Mouse (Mus musculus) heart, embryonic 12.5 days (tissue): ENCODE measurements around the gene H2al1n. TPM values are rescaled to one million over a fixed set of nuclear protein-coding genes. Genes with fewer than 3 reads are reported as not detected.
A peak's percentile ranks its signal among the peaks of the same experiment; 100 is the strongest.
"Not testable (repeated sequence)": the region's sequence is repeated elsewhere in the genome, so short reads cannot be mapped to it uniquely, and the experiment has no call there.

Experiments
- ATAC-seq: fragments of 200-750 bp; cut with Nextera tagmentation; 2 replicates; pipeline ENCODE4 v1.8.0; 2017; ENCODE audit warnings: moderate TSS enrichment, moderate library complexity; ENCODE audit not compliant: insufficient number of reproducible peaks, low FRiP score
- H3K27ac ChIP-seq: fragments of 300-500 bp; sonication (generic); 2 replicates; pipeline ENCODE4 v1.5.1; 2016; ENCODE audit warnings: mild to moderate bottlenecking, moderate library complexity; ENCODE audit not compliant: poor library complexity, severe bottlenecking
- H3K27me3 ChIP-seq: fragments of 300-500 bp; sonication (generic); replicated peaks from 2 replicates; pipeline ENCODE4 v1.6.1; 2016; ENCODE audit warnings: mild to moderate bottlenecking, moderate library complexity
- H3K36me3 ChIP-seq: fragments of 300-500 bp; sonication (generic); 2 replicates; pipeline ENCODE4 v1.6.1; 2016; ENCODE audit warnings: mild to moderate bottlenecking, moderate library complexity
- H3K4me1 ChIP-seq: fragments of 300-500 bp; sonication (generic); replicated peaks from 2 replicates; pipeline ENCODE4 v1.6.1; 2016; ENCODE audit warnings: mild to moderate bottlenecking
- H3K4me2 ChIP-seq: fragments of 300-500 bp; sonication (generic); 2 replicates; pipeline ENCODE4 v1.6.1; 2016; ENCODE audit warnings: mild to moderate bottlenecking, moderate library complexity
- H3K4me3 ChIP-seq: fragments of 300-500 bp; sonication (generic); 2 replicates; pipeline ENCODE4 v1.5.1; 2016; ENCODE audit warnings: mild to moderate bottlenecking
- H3K9ac ChIP-seq: fragments of 300-500 bp; sonication (generic); 2 replicates; pipeline ENCODE4 v1.6.1; 2016; ENCODE audit warnings: mild to moderate bottlenecking, moderate library complexity
- H3K9me3 ChIP-seq: fragments of 300-500 bp; sonication (generic); replicated peaks from 2 replicates; pipeline ENCODE4 v1.6.1; 2016; ENCODE audit warnings: mild to moderate bottlenecking, moderate library complexity
- WGBS: fragments of 180-500 bp; shearing (Covaris S2); methylation state at CpG from one replicate; pipeline ENCODE4 v1.1.7; 2016; 5-methylcytosine and 5-hydroxymethylcytosine counted together
- polyA plus RNA-seq: library from polyadenylated mRNA; unstranded; fragments of >200 nt; fragmentation: Nextera tagmentation; extraction: Ambion mirVana; gene quantifications from 2 replicates; pipeline ENCODE4 v1.2.1, GENCODE M21; 2016

H2al1n gene
- polyA plus RNA-seq: not detected in 2 replicates

DNA sequence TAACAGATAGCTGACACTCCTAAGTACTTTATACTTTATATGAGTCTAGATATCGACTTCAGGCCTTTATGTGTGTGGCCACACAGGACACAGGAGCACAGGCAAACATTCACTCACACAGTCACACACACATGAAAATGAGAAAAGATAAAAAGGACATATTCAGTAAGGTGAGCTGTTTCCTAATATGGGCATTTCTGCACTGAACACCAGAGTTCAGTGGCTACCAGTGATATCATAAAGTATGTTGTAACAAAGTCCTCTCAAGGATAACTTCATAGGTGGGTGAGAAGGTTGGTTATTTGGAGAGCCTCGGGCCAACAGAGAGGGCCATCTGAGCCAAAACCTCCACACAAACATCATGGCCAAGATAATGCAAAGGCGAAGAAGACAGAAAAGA, at the start of gene H2al1n:
Gene H2al1n, plus strand, starts transcription at position 301 of the 400 bp plus-strand sequence.
- not testable (repeated sequence) for ATAC-seq, H3K27ac ChIP-seq, H3K9me3 ChIP-seq, H3K4me3 ChIP-seq, H3K9ac ChIP-seq, H3K4me1 ChIP-seq, H3K36me3 ChIP-seq, H3K4me2 ChIP-seq, H3K27me3 ChIP-seq
- 67% methylated on average over 3 of the region's 3 CpGs for WGBS

DNA sequence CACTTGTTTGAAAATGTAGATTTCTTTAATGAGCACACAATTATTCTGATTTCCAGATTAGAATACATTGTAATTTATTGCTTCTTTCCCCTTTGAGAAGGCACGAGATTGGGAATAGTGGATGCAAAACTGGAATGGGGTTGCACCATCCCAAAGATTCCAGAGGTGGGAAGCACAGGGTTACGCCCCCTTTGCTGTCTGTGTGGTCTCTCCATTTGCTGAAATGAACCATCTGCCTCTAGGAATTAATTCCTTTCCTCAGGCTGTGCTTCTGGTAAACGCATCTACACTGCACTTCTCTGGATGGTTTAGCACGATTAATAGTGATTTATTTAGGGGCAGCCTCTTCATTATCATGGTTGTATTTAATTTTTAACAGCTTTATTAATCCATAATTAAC, 11.7 kb upstream of the H2al1n start:
- 63% methylated on average over 4 of the region's 4 CpGs for WGBS
- Histone ChIP-seq H3K9me3 (no peaks in the 10 kb centered on the region), H3K4me1 (no peaks in the 10 kb centered on the region), H3K27me3 (no peaks in the 10 kb centered on the region), H3K36me3 (no peaks in the 10 kb centered on the region), H3K4me3 (no peak overlapping the region), H3K27ac (no peak overlapping the region), H3K4me2 (no peak overlapping the region), H3K9ac (no peak overlapping the region)
- ATAC-seq: no peak

DNA sequence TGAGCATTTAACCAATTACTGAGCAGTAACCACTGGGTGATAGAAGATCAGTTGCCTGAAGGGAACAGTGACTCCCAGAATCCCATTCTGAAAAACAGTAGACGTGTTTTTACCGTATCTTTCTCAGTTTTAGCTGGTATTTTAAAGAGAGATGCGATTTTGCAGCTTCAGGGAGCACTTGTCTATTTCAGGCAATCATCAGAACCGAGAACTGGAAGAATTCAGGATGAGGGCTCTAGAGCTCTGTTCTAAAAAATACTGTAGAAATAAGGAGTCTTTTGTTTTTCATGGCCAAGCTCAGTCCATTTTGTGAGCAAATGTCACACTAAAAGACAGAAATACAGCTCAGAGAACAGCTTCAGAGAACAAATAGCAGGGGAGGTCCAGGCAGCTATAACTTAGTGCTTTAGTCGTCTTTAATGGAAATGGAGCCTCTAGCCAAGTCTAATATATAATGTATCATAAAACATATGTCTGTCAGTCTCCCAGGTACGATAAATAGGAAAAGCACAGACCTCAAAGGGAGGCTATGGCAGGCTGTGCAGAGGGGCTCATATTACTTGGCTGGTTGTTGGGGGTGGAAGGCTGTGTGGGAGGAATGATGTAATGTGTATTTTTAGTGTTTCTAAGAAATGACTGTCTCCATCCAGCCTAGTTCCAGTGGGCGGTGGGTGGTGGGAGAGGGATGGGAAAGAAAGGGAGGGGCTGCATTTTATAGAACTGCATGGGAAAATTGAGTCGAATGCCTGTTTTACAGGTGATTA, 4.7 kb upstream of the H2al1n start:
- H3K9ac ChIP-seq: no peak overlapping the region
- no peaks in the 10 kb centered on the region for H3K9me3 ChIP-seq
- WGBS: 52% methylated on average over 8 of the region's 8 CpGs
- no peaks in the 10 kb centered on the region for H3K36me3 ChIP-seq
- ATAC-seq: no peak
- H3K4me1 ChIP-seq: no peaks in the 10 kb centered on the region
- H3K27me3 ChIP-seq: no peaks in the 10 kb centered on the region
- H3K27ac ChIP-seq: peak overlapping the region; percentile 40
- no peak overlapping the region for H3K4me2 ChIP-seq
- no peak overlapping the region for H3K4me3 ChIP-seq

DNA sequence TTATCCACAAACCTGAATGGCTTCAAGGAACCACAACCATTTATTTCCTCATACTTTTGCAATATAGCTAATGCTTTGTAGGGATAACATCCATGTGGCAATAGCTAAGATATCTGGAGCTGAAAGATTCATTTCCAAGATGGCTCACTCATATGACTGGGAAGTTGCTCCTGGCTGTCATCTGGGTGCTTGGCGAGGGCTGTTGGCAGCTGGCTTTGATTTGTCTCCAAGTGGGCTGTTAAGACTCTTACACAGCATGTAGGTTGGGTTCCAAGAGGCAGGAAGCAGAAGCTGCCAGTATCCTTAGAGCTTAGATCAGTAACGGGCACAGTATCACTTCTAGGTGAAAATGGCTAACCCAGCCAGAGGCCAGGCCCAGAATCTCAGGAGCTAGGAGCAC, 18.3 kb downstream of the H2al1n start:
- Histone ChIP-seq H3K4me1 (no peaks in the 10 kb centered on the region), H3K4me2 (no peak overlapping the region), H3K36me3 (no peaks in the 10 kb centered on the region), H3K9ac (no peak overlapping the region), H3K27ac (no peak overlapping the region), H3K9me3 (no peaks in the 10 kb centered on the region), H3K4me3 (no peak overlapping the region), H3K27me3 (no peaks in the 10 kb centered on the region)
- 66% methylated on average over 2 of the region's 2 CpGs for WGBS
- no peak for ATAC-seq

DNA sequence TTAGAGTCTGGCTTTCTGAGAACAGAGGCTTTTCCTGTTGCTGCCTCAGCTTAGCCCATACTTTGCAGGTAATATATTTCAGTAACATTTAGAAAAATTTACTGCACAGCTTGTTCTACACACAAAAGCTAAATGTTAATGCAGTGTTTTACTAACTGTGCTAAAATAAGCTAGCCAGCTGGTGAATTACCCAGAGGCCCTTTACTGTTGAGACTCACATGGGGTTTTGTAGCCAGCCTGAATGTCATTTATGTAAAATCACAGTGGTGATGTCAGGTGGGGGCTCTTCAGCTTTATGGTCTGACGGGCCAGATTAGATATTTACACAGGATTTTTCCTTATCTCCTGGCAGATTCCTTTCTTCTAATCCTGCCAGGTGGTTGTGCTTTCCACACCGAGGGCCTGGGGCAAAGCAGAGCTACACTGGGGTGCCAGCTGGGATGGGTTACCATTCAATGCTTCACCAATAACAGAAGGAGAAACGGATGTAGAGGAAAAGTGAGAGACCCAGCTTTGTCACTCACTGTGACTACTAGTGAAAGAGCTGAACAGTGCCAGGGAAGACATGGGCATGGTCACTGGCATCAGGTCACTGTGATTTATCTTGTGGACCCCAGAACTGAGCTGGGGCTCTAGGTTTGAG, 48.8 kb downstream of the H2al1n start:
- H3K36me3 ChIP-seq: no peaks in the 10 kb centered on the region
- WGBS: 48% methylated on average over 3 of the region's 3 CpGs
- no peaks in the 10 kb centered on the region for H3K27me3 ChIP-seq
- no peak overlapping the region for H3K9ac ChIP-seq
- H3K27ac ChIP-seq: no peak overlapping the region
- H3K4me2 ChIP-seq: no peak overlapping the region
- no peaks in the 10 kb centered on the region for H3K4me1 ChIP-seq
- no peak overlapping the region for H3K4me3 ChIP-seq
- no peaks in the 10 kb centered on the region for H3K9me3 ChIP-seq
- no peak for ATAC-seq
